Mouse (Mus musculus) E14TG2a.4 (cell line): Measurements from ENCODE around the gene Med25.

Experiments used
- CTCF ChIP-seq: conservative IDR thresholded peaks from 2 replicates; pipeline ENCODE4 v1.5.1; 2014; ENCODE audit warnings: low read length
- NANOG ChIP-seq: IDR thresholded peaks from 2 replicates; pipeline ENCODE4 v1.6.1; 2014; ENCODE audit warnings: borderline replicate concordance, low read length, mixed read lengths
- POU5F1 ChIP-seq: IDR thresholded peaks from 2 replicates; pipeline ENCODE4 v1.6.1; 2014; ENCODE audit warnings: low read length, borderline replicate concordance

DNA sequence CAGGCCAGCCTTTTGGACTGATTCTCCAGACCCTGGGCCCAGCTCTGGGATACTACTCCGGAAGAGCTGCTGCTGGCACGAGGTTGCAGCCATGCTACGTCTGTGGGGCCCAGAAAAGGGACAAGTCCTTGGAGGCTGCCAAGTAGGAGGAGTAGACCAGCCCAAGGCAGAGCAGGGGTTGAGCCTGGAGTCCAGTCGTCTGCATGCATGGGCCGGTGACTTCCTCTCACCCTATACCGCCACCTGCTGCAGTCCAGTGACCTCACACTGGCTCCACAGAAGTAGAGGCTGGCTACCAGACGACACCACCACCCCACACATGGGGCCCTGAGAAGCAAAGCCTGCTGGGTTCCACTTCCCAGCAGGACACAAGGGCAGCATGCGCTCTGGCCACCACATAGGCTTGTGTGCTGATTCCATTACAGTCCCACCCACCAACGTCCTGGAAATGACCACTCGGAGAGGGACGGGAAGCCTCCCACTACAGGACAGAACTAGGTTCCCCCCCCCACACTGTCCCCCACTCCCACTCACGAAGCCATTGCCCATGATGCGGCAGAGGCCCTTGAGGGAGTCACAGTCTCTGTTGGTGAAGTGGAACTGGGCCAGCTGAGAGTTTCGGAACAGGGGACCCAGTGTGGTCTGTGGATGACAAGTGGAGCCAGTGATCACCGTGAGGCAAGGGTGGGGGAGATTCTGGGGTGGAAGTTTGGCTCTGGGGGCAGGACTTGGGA is 26.1 kb downstream of the Med25 start:
- no peak for TF ChIP-seq CTCF
- no peak for TF ChIP-seq POU5F1
- no peak for TF ChIP-seq NANOG
